Mouse (Mus musculus) erythroid progenitor cell, adult 5-6 weeks (primary cell): ENCODE results near the gene Cd163. TPM values are rescaled to one million over a fixed set of nuclear protein-coding genes. Genes with fewer than 3 reads are reported as not detected.
"Not testable (repeated sequence)": the region's sequence is repeated elsewhere in the genome, so short reads cannot be mapped to it uniquely, and the experiment has no call there.

ENCODE experiments used
- ATAC-seq: replicated peaks from 2 replicates; pipeline ENCODE4 v1.8.0; 2016; ENCODE audit warnings: moderate number of reproducible peaks, mild to moderate bottlenecking, moderate TSS enrichment, inconsistent platforms; ENCODE audit not compliant: poor library complexity, low FRiP score, severe bottlenecking
- total RNA-seq, 2 experiments: library from RNA; stranded (forward) in 1 of 2; stranded (reverse) in 1 of 2; fragments of 150-400 nt in 1 of 2; fragments of 186-747, 209-891 nt in 1 of 2; gene quantifications; 2 replicates each; pipeline versions ENCODE4 v1.2.3 to v1.2.4; 2015 to 2017; ENCODE audit warnings: low replicate concordance in 2 of 2

The Cd163 gene
- total RNA-seq (2015; ENCODE audit: low replicate concordance) (8.4 and 9.7 TPM in 2 replicates), total RNA-seq (2017; ENCODE audit: low replicate concordance) (27.2 and 37.1 TPM in 2 replicates)

- no peak for ATAC-seq
Observed at GRCm38 (mm10) chr6:124304356-124304755, at the start of gene Cd163. Cd163 (plus strand) TSS chr6:124304656.

GRCm38 (mm10) chr6:124255721-124256470, 48.6 kb upstream of the Cd163 start:
- no peak for ATAC-seq

DNA sequence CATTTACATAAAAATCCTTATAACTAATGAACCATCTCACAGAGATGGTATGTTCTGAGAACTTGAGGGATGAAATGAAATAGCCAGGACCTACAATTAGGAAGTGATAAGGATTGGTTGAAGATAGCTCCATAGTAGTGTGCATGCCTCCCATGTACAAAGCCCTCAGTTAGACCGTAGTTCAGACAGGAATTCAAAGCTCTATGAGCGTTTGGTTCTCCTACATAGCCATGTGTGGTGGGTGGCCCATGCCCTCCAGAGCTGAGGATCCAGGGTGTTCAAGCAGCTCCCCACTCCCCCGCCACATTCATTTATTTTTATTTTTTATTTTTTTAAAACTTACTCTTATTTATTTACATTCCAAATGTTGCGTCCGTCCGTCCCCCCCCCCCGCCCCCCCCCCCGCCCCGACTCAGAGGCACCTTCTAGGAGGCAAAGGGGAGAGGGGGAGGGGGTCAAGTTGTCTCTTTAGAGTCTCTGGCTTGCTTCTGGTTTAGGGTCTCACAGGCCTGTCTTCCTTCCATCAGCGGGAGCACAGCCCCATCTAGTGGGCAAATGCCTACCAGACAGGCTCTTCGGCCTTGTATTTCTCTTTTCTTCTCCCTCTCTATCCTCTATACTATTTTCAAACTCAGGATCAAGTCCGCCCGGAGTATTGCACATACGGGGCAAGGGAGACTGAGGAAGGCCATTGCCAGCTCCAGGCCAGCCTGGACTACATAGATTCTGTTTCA, 44.1 kb upstream of the Cd163 start:
- no peak for ATAC-seq

- no peak for ATAC-seq
Observed at GRCm38 (mm10) chr6:124262696-124263095, 41.8 kb upstream of the Cd163 start.

GRCm38 (mm10) chr6:124273231-124273880, 31.1 kb upstream of the Cd163 start:
- ATAC-seq = no peak

DNA sequence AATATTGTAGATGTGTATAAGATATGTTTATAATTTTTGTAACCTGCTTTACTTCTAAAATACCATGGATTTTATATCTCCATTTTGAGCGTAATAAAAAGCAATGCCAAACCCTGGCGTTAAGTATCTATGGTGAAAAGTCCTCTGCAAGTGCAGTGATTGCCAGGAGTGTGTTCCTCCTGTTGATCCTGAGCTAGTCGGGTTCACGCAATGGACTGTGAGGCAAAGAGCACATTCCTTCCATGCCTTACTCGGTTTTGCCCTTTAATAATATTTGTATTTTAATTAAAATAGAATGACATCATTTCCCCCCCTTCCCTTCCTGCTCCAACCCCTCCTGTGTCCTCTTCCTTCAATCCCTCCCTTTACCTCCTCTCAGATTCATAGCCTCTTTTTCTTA, 26.8 kb upstream of the Cd163 start:
- no peak for ATAC-seq

DNA sequence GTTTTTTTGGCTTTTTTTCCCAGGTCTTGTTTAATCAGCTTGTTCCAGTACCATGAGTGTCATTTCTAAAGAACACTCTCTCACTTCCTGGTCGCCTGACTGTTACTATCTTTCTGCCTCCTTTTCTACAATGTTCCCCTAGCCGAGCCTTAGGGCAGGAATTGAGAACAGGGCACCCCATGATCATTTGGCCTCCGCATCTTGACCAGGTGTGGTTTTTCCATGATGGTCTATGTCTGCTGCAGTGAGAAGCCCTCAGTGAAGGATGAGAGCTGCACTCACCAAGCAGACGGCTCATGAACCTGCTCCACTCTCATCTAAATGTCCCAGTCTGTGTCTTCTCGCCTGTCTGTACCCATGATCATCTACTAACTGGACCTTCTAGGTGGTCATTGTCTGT, 26.2 kb upstream of the Cd163 start:
- ATAC-seq = no peak

GRCm38 (mm10) chr6:124282731-124283130, 21.7 kb upstream of the Cd163 start:
- ATAC-seq = no peak

- not testable (repeated sequence) for ATAC-seq
Observed at GRCm38 (mm10) chr6:124297378-124297777, 7.1 kb upstream of the Cd163 start.

DNA sequence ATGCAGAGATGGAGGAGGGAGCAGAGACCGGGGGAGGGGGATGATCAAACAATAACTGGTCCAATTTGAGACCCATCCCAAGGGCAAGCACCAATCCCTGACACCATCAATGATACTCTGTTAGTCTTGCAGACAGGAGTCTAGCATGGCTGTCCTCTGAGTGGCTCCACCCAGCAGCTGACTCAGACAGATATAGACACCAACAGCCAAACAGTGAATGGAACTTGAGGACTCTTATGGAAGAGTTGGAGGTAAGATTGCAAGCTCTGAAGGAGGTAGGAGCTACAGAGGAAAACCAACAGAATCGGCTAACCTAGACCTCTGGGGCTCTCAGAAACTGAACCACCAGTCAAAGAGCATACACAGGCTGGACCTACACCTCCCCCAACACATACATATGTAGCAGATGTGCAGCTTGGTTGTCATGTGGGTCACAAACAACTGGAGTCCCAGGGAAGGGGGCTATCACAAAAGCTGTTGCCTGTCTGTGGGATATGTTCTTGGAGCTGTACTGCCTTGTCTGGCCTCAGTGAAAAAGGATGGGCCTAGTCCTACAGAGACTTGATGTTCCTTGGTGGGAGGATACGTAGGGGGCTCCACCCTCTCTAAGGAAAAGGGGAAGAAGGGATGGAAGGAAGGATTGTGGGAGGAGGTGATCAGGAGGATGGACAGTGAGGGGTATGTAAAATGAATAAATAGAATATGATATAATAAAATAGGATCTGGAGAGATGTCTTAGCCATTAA, 2.8 kb upstream of the Cd163 start:
- ATAC-seq = no peak

DNA sequence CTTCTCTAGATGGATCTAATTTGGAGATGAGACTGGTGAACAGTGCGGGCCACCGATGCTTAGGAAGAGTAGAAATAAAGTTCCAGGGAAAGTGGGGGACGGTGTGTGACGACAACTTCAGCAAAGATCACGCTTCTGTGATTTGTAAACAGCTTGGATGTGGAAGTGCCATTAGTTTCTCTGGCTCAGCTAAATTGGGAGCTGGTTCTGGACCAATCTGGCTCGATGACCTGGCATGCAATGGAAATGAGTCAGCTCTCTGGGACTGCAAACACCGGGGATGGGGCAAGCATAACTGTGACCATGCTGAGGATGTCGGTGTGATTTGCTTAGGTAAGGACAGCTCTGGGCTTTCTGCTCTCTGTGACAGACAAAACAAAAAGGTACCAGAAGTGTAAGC, 4.5 kb downstream of the Cd163 start:
- no peak for ATAC-seq

DNA sequence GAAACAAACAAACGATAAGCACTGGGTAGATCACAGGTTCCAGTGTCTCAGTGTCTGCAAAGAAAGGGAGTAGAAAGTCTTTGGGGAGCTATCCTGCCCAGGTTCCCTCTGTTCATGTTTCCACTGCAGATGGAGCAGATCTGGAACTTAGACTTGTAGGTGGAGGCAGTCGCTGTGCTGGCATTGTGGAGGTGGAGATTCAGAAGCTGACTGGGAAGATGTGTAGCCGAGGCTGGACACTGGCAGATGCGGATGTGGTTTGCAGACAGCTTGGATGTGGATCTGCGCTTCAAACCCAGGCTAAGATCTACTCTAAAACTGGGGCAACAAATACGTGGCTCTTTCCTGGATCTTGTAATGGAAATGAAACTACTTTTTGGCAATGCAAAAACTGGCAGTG, 7.8 kb downstream of the Cd163 start:
- no peak for ATAC-seq

DNA sequence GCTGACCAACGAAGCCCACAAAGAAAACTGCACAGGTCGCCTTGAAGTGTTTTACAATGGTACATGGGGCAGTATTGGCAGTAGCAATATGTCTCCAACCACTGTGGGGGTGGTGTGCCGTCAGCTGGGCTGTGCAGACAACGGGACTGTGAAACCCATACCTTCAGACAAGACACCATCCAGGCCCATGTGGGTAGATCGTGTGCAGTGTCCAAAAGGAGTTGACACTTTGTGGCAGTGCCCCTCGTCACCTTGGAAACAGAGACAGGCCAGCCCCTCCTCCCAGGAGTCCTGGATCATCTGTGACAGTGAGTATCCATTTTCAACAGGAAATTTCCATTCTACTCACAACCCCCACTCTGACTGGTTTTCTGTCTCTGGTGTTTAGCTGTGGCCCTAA, 15.9 kb downstream of the Cd163 start:
- ATAC-seq = no peak

- peak; percentile 92 for ATAC-seq
Observed at GRCm38 (mm10) chr6:124321481-124322475, 17.3 kb downstream of the Cd163 start.

GRCm38 (mm10) chr6:124328394-124328991, 24.0 kb downstream of the Cd163 start:
- no peak for ATAC-seq

DNA sequence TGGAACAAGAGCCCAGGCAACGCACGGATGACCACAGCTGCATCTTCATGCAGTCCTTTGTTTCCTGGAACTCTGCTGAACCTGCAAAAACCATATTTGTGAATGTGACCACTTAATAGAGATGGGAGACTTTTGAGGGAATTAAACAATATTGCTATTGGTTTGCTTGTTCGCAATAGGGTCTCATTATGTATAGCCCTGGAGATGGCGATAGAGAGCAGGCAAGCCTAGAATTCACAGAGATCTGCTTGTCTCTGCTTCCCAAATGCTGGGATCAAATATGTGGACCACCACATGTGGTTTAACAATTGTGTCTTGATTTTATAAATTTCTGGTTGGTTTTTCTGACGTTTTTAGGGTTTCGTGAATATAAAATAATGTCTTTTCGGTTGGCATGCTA, 25.2 kb downstream of the Cd163 start:
- no peak for ATAC-seq

- no peak for ATAC-seq
Observed at GRCm38 (mm10) chr6:124345096-124345495, 40.6 kb downstream of the Cd163 start.

- ATAC-seq = no peak
Observed at GRCm38 (mm10) chr6:124346613-124347012, 42.2 kb downstream of the Cd163 start.
